Mouse (Mus musculus) MEL (cell line): ENCODE measurements around the gene Tmem63a. TPM values are rescaled to one million over a fixed set of nuclear protein-coding genes. Genes with fewer than 3 reads are reported as not detected.

Source experiments
- DNase-seq: peaks from one replicate; pipeline ENCODE4 v3.0.0; 2011; ENCODE audit warnings: low read depth, low spot score
- H3K27ac ChIP-seq: 2 replicates; pipeline ENCODE4 v1.5.1; 2012; ENCODE audit warnings: low read depth, mild to moderate bottlenecking, control low read depth, low read length, moderate library complexity; ENCODE audit not compliant: control insufficient read depth
- H3K27me3 ChIP-seq, 2 experiments: fragments of 150-350 bp in 1 of 2; sonication (generic) in 1 of 2; 2 replicates each; pipeline ENCODE4 v1.6.1; 2012; ENCODE audit warnings: low read length in 2 of 2, mild to moderate bottlenecking in 2 of 2, improper control_type of control experiment in 1 of 2, moderate library complexity in 1 of 2; ENCODE audit not compliant: insufficient read depth in 2 of 2, control insufficient read depth in 1 of 2
- H3K36me3 ChIP-seq, 2 experiments: 2 replicates each; pipeline ENCODE4 v1.6.1; 2012 to 2014; ENCODE audit warnings: low read length in 2 of 2, improper control_type of control experiment in 1 of 2, inconsistent platforms in 1 of 2, mild to moderate bottlenecking in 1 of 2; ENCODE audit not compliant: insufficient read depth in 2 of 2, control insufficient read depth in 1 of 2
- H3K4me1 ChIP-seq, 2 experiments: fragments of 150-350 bp in 1 of 2; sonication (generic) in 1 of 2; 2 replicates each; pipeline ENCODE4 v1.6.1; 2012; ENCODE audit warnings: low read length in 2 of 2, improper control_type of control experiment in 1 of 2, mild to moderate bottlenecking in 1 of 2; ENCODE audit not compliant: insufficient read depth in 2 of 2, control insufficient read depth in 1 of 2
- H3K4me3 ChIP-seq, 2 experiments: fragments of 150-350 bp in 1 of 2; sonication (generic) in 1 of 2; 2 replicates each; pipeline ENCODE4 v1.5.1; 2012; ENCODE audit warnings: low read depth in 2 of 2, low read length in 2 of 2, mild to moderate bottlenecking in 2 of 2, moderate library complexity in 2 of 2, control low read depth in 1 of 2, improper control_type of control experiment in 1 of 2; ENCODE audit not compliant: control insufficient read depth in 1 of 2, insufficient read depth in 1 of 2
- H3K79me2 ChIP-seq: 2 replicates; pipeline ENCODE4 v1.6.1; 2012; ENCODE audit warnings: mild to moderate bottlenecking, low read length, moderate library complexity; ENCODE audit not compliant: control insufficient read depth, poor library complexity, insufficient read depth
- H3K9ac ChIP-seq: 2 replicates; pipeline ENCODE4 v1.6.1; 2012; ENCODE audit warnings: low read depth, mild to moderate bottlenecking, control low read depth, low read length, moderate library complexity; ENCODE audit not compliant: control insufficient read depth, poor library complexity, severe bottlenecking
- H3K9me3 ChIP-seq: fragments of 150-350 bp; sonication (generic); replicated peaks from 2 replicates; pipeline ENCODE4 v1.6.1; 2012; ENCODE audit warnings: mild to moderate bottlenecking, low read length, improper control_type of control experiment, moderate library complexity; ENCODE audit not compliant: insufficient read depth
- GABPA ChIP-seq: IDR thresholded peaks from 2 replicates; pipeline ENCODE4 v1.6.1; 2012; ENCODE audit warnings: low read depth, mild to moderate bottlenecking, inconsistent platforms, low read length, improper control_type of control experiment, moderate library complexity
- GATA1 ChIP-seq: IDR thresholded peaks from 2 replicates; pipeline ENCODE4 v1.6.1; 2011; ENCODE audit warnings: low read depth, low read length, improper control_type of control experiment
- HCFC1 ChIP-seq: IDR thresholded peaks from 2 replicates; pipeline ENCODE4 v1.6.1; 2012; ENCODE audit warnings: low read depth, mild to moderate bottlenecking, inconsistent platforms, low read length, improper control_type of control experiment, moderate library complexity
- KAT2A ChIP-seq: conservative IDR thresholded peaks from 2 replicates; pipeline ENCODE4 v1.6.1; 2012; ENCODE audit warnings: low read depth, low read length, improper control_type of control experiment, inconsistent platforms
- MEF2A ChIP-seq: IDR thresholded peaks from 2 replicates; pipeline ENCODE4 v1.6.1; 2014; ENCODE audit warnings: low read depth, mild to moderate bottlenecking, inconsistent platforms, low read length, improper control_type of control experiment; ENCODE audit not compliant: poor library complexity, insufficient replicate concordance, severe bottlenecking; ENCODE audit errors: extremely low read depth
- MYB ChIP-seq: IDR thresholded peaks from 2 replicates; pipeline ENCODE4 v1.6.1; 2011; ENCODE audit warnings: mild to moderate bottlenecking, low read depth, low read length, improper control_type of control experiment
- MYC ChIP-seq: IDR thresholded peaks from 2 replicates; pipeline ENCODE4 v1.6.1; 2011; ENCODE audit warnings: low read depth, mild to moderate bottlenecking, low read length, improper control_type of control experiment, moderate library complexity
- POLR2A ChIP-seq, 2 experiments: IDR thresholded peaks; 2 replicates each; pipeline ENCODE4 v1.6.1; 2011 to 2012; ENCODE audit warnings: low read length in 2 of 2, mild to moderate bottlenecking in 2 of 2, control low read depth in 1 of 2, improper control_type of control experiment in 1 of 2, low read depth in 1 of 2, moderate library complexity in 1 of 2; ENCODE audit not compliant: control insufficient read depth in 1 of 2, insufficient read depth in 1 of 2, poor library complexity in 1 of 2
- POLR2AphosphoS2 ChIP-seq: IDR thresholded peaks from 2 replicates; pipeline ENCODE4 v1.6.1; 2011; ENCODE audit warnings: low read length, improper control_type of control experiment
- POLR2AphosphoS5 ChIP-seq: IDR thresholded peaks from 2 replicates; pipeline ENCODE4 v1.6.1; 2012; ENCODE audit warnings: low read depth, borderline replicate concordance, mild to moderate bottlenecking, inconsistent platforms, low read length, moderate library complexity, mixed read lengths
- RAD21 ChIP-seq: IDR thresholded peaks from 2 replicates; pipeline ENCODE4 v1.6.1; 2011; ENCODE audit warnings: mild to moderate bottlenecking, low read depth, low read length, improper control_type of control experiment
- TCF12 ChIP-seq: IDR thresholded peaks from 2 replicates; pipeline ENCODE4 v1.6.1; 2014; ENCODE audit warnings: low read depth, mild to moderate bottlenecking, inconsistent platforms, low read length, improper control_type of control experiment, moderate library complexity
- USF2 ChIP-seq, 2 experiments: IDR thresholded peaks; 2 replicates each; pipeline ENCODE4 v1.6.1; 2011 to 2012; ENCODE audit warnings: improper control_type of control experiment in 2 of 2, low read length in 2 of 2, borderline replicate concordance in 1 of 2, inconsistent platforms in 1 of 2, low read depth in 1 of 2, mild to moderate bottlenecking in 1 of 2; ENCODE audit not compliant: insufficient read depth in 1 of 2
- ZC3H11A ChIP-seq: IDR thresholded peaks from 2 replicates; pipeline ENCODE4 v1.6.1; 2012; ENCODE audit warnings: low read depth, mild to moderate bottlenecking, inconsistent platforms, low read length, improper control_type of control experiment
- ZKSCAN1 ChIP-seq: IDR thresholded peaks from 2 replicates; pipeline ENCODE4 v1.6.1; 2012; ENCODE audit warnings: low read depth, mild to moderate bottlenecking, inconsistent platforms, low read length, improper control_type of control experiment, moderate library complexity
- ZMIZ1 ChIP-seq: IDR thresholded peaks from 2 replicates; pipeline ENCODE4 v1.6.1; 2012; ENCODE audit warnings: low read depth, mild to moderate bottlenecking, inconsistent platforms, low read length, improper control_type of control experiment, moderate library complexity
- ZNF384 ChIP-seq: IDR thresholded peaks from 2 replicates; pipeline ENCODE4 v1.6.1; 2012; ENCODE audit warnings: low read depth, mild to moderate bottlenecking, inconsistent platforms, low read length, improper control_type of control experiment
- polyA plus RNA-seq, 2 experiments: library from polyadenylated mRNA; stranded (reverse) in 1 of 2; unstranded in 1 of 2; fragments of >175 nt in 1 of 2; fragments of >200 nt in 1 of 2; gene quantifications; 2 replicates each; pipeline versions ENCODE4 v1.2.1 to v1.2.4; 2012; ENCODE audit warnings: low replicate concordance in 2 of 2, low read depth in 1 of 2; ENCODE audit not compliant: insufficient read length in 2 of 2, insufficient read depth in 1 of 2, missing spikeins in 1 of 2
- total RNA-seq: library from RNA; depleted of rRNA; stranded (reverse); fragments of 300-350 nt; gene quantifications from 2 replicates; pipeline ENCODE4 v1.2.3, GENCODE M21; 2012

Gene Tmem63a
- total and polyA plus RNA-seq, 3 experiments, result 7.7 to 12.8 TPM; not detected in 1

DNA sequence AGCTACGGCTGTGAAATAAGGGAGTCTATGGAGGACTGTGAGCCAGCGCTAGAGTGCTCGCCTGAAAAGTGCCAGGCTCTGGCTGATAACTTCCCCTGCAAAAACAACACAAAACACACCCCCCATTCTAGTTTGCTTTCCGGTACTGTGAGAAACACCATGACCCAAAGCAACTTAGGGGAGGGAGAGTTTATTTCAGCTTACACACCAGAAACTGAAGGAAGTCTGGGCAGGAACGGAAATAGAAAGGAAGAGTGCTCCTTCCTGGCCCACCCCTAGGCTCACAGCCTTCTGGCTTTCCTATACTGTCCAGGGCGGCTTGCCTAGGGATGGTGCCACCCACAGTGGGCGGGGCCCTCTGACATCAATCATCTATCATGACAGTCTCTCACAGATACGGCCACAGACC lies 14.8 kb downstream of the Tmem63a start:
- no peaks in the 10 kb centered on the region for H3K79me2 ChIP-seq
- no peaks in the 10 kb centered on the region for H3K9me3 ChIP-seq
- no peak overlapping the region for H3K27ac ChIP-seq
- H3K36me3 ChIP-seq, result no peaks in the 10 kb centered on the region
- DNase-seq, result no peak
- H3K4me3 ChIP-seq, result no peak overlapping the region
- no peak overlapping the region for H3K9ac ChIP-seq
- no peaks in the 10 kb centered on the region for H3K27me3 ChIP-seq
- no peaks in the 10 kb centered on the region for H3K4me1 ChIP-seq
- TF ChIP-seq GABPA, result no peak

DNA sequence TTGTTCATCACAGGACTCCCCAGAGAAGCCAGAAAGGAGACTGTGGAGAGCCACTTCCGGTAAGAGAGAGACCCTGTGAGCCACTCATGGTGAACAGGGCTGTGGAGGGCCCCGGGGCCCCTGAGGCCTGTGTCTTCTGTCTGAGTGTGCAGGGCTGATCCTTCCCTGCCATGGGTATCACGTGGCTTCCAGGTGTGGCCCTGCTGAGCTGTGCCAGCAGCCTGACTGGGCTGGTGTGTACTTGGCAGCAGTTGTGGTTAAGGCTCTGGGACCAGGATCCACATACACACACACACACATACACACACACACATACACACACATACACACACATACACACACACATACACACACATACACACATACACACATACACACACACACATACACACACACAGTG lies 15.8 kb downstream of the Tmem63a start:
- TF ChIP-seq POLR2AphosphoS2 (no peak), RAD21 (no peak), ZC3H11A (no peak), POLR2A (IDR thresholded peaks at IDR 0.05; ENCODE audit: control insufficient read depth in 1 of 2, insufficient read depth in 1 of 2, low read depth in 1 of 2, low read length in 2 of 2, poor library complexity in 1 of 2) (no peak), MYC (no peak), HCFC1 (no peak), TCF12 (no peak), ZNF384 (no peak), KAT2A (no peak), MYB (no peak), ZMIZ1 (no peak), POLR2AphosphoS5 (no peak)
- TF ChIP-seq, all 39 proteins: peak for 0
- no peak for DNase-seq
- Histone ChIP-seq H3K9ac (no peak overlapping the region), H3K9me3 (no peaks in the 10 kb centered on the region), H3K79me2 (no peaks in the 10 kb centered on the region), H3K27me3 (no peaks in the 10 kb centered on the region), H3K4me3 (no peak overlapping the region), H3K36me3 (no peaks in the 10 kb centered on the region), H3K27ac (no peak overlapping the region), H3K4me1 (no peaks in the 10 kb centered on the region)

DNA sequence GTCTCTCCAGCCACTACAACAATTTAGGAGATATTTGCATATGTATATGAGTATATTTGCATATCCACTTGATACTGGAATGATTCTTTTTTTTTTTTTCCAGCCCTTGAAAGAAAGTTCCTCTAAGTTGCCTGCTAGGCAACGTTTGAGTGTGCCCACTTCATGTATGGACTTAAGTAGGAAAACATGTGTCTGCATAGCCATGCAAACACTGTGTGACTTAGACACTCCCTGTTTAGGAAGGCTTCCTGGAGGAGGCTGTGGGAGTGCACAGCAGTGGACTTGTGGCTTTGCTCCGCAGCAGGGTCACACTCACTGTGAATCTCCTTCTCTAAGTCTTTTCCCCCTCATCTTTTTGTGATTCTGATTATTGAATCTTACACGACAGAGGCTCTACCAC lies 16.7 kb downstream of the Tmem63a start:
- Histone ChIP-seq H3K79me2 (no peaks in the 10 kb centered on the region), H3K27me3 (no peaks in the 10 kb centered on the region), H3K4me1 (no peaks in the 10 kb centered on the region), H3K36me3 (no peaks in the 10 kb centered on the region), H3K9ac (no peak overlapping the region), H3K27ac (no peak overlapping the region), H3K9me3 (no peaks in the 10 kb centered on the region), H3K4me3 (no peak overlapping the region)
- DNase-seq, result no peak
- TF ChIP-seq MEF2A (no peak), GABPA (no peak), ZKSCAN1 (no peak), ZNF384 (peak; percentile 44; the same call in 1 of the 2 replicates), USF2 (IDR thresholded peaks at IDR 0.05; ENCODE audit: borderline replicate concordance in 1 of 2, insufficient read depth in 1 of 2, low read depth in 1 of 2, low read length in 2 of 2) (no peak), GATA1 (no peak)
